Mouse (Mus musculus) embryo, embryonic 10.5 days (tissue): Measurements from ENCODE around the gene Erv3.
A peak's percentile ranks its signal among the peaks of the same experiment; 100 is the strongest.

Experiments
- DNase-seq: peaks from one replicate; pipeline ENCODE4 v3.0.0-alpha.2; 2015; ENCODE audit warnings: low spot score

Gene Erv3

DNA sequence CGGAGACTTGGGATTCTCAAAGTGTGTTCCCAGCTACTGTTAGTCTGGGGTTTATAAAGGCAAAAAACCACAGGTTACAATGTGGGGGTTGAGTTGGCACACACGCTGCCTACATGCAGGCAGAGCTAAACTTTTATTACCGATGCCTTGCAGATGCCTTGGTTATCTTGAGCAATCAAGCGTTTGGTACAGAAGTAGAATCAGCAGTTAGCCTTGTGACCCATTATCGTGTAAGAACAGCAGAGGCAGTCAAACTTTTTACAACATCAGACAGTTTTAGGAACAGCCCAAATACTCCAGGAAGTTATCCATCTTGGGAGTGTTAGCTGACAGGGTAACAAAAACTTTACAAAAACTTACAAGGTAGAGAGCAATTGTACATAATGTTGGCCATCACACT is at the start of gene Erv3:
TSS of gene Erv3 (minus strand) at position 27 of the 400 bp plus-strand sequence.
- no peak for DNase-seq

DNA sequence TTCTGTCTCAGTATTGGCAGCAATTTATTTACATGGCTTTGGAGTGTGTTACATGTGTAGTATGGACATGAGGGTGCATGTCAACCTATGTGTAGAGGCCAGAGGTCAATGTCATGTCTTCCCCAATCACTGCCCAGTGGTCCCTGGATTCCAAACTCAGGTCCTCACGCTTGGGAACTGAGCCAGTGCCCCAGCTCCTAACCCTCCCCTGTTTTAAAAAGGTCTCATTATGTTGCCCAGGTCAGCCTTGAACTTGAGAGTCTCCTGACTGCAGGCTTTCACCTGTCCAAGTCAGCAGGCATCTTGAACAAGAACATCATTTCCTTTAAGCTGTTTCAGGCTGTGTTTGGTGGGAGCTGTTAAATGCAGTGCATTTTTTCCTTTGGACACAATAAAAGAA is 49.4 kb upstream of the Erv3 start:
- no peak for DNase-seq

DNA sequence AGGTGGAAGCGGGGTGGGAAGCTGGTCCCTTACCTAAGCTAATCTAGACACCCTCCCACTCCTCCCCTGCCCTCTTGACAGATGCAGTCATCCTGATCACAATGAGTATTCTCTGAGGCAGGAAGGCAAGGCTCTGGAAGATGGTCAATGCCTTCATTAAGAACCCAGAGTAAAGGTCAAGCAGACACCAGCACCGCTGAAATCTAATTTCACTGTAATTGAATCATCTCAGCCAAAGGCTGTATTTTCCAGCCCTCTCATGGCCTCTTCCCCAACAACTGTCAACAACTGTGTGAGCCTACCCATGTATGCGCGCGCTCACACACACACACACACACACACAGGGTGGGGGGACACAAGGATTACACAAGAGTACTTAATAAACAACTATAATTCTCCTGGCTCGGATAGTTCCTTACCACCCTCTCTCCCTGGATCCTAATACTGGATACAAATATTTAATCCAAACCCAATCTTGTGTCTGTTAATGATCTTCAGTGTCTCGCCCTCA is 48.9 kb upstream of the Erv3 start:
- no peak for DNase-seq

DNA sequence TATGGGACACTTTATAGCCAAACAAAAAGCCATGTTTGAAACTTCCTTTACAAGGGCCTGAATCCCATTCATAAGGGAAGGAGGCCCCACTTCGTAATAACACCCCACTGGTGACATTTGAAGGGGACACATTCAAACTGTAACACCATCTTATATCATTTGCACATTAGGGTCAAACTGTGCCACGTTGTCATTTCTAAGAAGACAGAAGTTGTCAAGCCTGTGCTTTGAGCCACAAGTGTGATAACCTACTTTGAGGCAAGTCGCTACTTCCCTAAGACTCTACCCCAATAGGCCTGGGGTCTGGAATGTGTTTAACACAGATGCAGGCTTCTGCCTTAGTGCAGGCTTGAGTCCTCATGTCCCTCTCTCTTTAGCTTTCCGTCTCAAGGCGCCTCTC is 47.8 kb upstream of the Erv3 start:
- no peak for DNase-seq

DNA sequence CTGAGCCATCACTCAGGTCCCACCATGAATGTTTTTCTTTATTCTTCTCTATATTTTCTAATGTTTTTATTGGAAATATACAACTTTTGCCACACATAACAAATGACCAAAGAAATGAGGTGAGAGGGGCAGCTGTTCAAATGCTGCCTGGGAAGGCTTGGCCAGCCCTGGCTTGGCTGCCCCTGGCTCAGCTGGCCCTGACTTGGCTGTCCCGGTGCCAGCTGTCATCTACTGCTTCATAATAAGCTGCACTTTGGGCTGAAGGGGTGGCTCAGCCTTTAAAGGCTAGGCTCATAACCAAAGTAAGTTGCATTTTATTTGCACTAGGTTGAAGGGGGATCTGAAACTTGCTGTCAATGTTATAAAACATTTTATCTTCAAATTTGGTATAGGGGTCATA is 47.3 kb upstream of the Erv3 start:
- no peak for DNase-seq

DNA sequence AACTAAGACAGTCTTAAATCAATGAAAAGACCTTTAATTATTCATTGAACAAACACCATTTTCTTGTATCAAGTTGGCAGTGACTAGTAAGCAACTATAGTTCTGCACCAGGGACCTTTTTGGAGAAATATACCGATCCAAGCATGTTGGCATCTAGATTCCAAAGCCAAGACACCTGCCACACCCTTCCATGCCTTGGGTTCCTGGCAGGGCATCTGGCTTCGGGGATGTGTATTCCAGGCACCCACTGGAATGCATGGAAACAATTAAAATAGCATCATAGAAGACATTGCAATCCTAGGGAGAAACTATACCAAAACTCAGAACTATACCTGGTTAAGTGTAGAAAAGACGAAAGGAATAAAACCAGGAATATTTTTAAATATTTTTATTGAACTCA is 46.7 kb upstream of the Erv3 start:
- no peak for DNase-seq

DNA sequence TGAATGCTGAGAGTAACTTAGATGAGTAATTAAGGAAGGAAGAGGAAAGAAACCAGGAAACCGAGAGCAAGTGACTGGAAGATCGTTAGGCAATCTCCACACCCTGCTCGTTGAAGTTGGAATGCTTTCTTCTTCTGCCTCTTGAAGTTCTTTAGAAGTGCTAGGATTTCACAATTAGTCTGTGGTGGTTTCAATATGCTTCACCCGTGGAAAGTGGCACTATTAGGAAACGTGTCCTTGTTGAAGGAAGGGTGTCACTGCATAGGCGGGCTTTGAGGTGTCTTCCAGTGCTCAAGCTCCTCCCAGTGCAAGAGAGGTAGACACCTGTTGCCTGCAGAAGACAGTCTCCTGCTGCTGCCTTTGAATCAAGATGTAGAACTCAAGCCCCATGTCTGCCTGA is 46.2 kb upstream of the Erv3 start:
- no peak for DNase-seq

DNA sequence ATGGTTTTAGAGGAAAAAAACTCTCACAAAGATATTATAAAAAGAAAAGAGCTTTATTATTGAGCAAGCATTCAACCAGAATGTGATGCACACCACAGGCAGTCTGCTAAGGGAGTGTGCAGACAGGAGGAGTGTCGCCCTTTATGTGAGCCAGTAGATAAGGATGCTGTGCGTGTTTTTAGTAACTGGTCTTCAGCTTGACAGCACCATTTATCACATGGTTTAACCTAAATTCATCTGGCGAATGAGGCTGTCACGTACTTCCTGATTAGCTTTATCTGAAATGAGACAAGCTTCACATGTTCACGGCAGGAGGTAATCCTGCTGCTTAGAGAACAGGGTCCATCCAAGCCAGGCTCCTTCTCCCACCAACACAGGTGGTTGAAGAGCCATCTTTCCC is 45.5 kb upstream of the Erv3 start:
- DNase-seq = no peak

DNA sequence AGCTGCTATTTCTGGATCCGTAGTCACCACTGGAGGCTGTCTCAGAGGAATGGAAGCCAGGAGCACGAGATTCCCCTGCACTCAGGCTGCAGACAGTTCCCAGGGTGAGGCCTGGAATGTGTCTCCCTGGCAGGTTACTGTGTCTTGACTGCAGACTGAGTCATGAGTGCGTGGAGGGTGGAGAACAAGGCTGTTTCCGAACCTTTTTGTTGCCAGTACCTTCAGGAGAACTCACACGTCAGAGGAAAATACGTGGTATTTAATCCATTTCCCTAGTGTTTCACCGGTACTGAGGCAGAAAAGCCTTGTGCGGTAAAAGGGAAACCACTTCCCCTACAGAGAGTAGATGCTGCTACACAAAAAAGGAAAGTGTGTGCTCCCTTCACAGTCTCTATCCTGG is 43.3 kb upstream of the Erv3 start:
- no peak for DNase-seq

DNA sequence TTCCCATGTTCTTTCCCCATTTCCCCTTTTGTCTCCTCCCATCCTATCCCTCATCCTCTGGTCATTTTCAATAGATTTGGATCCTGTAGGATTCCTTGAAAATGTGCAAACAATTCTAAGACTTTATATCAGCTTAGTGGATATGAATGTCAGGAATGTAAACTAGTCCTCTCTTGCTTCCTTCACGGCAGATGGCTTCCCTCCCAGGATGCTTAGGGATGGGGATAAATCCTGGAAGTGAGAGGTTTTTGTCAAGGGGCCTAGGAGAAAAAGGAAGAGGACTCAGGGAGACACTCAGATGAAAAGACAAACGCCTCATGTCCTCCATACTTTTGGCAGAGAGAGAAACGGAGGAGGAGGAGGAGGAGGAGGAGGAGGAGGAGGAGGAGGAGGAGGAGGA is 42.9 kb upstream of the Erv3 start:
- no peak for DNase-seq

DNA sequence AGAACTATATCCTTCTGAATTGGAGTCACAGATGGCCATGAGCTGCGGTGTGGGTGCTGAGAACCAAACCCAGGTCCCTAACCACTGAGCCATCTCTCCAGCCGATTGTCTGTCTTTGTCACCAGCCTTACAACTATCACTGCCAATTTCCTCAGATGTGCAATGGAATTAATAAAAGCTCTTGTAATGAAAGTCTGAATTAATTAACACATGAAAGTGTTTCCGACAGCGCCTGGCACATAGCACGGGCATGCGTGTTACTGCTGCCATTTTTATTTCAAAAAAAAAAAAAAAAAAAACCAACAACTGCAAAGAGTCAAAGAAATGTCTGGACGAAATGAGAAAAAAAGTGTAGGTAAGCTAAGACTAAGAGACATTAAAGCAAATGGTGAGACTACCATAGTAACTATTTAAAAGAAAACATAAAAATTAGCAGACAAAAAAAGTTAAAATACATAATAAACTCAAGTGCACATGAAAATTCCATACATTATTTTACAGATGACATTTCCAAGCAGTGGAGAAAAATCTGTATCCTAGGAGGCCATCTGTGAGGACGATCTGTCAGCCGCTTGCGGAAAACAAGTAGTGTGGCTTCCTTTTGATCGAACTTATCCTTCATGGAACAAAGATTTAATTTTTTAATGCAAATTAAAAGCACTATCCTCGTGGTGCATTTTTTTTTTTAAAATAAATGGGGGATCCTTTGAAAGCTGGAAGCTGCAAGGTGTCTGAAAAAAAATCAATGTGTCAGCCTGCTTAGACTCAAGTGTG is 38.0 kb upstream of the Erv3 start:
- no peak for DNase-seq

DNA sequence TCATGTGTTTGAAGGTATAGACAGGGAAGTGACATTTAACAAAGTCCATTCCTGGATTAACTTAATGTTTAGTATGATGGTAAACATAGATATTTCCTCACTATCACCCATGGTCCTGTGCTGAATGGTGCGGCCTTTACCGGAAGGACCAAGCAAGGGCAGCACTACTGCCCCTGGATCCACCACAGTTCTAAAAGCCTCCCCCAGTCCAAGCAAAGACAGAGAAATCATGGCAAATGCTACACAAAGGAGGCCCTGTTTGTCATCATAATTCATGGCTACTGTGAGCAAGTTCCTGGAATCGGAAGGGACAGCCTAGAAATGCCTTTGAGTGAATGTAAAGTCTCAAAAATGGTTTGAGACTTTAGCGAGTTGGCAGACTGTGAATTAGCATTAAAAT is 36.5 kb upstream of the Erv3 start:
- DNase-seq = no peak

DNA sequence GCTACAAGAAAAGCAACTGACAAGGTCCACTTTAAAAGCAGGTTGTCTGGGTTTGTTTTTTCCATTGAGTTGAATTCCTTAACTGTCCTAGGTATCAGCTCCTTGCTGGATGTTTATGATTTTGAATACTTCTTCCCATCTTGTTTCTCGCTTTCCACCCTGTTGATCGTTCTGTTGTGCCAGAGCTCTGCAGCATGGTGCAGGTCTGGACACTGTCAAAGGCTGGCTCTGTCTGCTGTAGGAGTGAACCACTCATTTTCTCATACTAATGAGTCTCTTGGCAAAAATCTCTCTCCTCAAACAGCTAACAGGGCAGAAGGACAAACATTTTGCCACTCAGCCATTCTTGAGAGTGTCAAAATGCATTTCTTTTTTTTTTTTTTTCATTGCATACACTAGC is 35.6 kb upstream of the Erv3 start:
- no peak for DNase-seq

DNA sequence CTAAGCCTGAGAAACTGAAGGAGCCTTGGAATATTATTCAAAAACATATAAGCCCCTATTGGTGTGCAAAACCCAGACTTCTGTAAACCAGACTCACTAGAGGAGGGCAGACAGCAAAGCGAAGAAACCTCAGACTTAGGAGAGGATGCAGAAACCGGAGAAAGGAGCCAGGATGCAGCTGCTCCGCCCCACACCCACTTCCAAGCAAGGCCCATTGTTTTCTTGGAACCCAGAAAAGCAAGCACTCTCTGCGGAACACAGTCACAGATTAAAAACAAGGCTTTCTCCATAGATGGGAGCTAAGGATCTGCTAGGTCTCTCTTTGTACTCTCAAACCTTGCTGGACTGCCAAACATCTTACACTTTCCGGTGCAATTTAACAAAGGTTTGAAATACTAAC is 33.0 kb upstream of the Erv3 start:
- no peak for DNase-seq

DNA sequence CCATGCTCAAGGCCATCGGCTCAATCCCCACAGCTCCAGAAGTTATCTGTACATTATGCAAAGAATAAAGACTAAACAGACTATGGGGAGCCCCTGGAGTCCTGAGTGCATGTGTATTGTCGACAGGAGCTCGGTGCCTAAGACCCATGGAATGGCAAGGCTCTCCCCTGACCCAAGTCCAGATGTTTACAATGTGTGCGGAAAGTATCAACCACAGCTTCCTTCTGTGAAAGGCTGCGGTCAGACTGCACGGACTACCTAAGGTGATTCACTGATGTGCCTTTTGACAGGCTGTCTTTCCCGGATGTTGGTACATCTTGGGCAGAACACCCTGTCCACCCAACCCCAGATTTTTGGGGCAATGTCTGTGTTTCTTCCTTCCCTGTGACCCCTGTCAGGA is 28.7 kb upstream of the Erv3 start:
- DNase-seq = no peak

DNA sequence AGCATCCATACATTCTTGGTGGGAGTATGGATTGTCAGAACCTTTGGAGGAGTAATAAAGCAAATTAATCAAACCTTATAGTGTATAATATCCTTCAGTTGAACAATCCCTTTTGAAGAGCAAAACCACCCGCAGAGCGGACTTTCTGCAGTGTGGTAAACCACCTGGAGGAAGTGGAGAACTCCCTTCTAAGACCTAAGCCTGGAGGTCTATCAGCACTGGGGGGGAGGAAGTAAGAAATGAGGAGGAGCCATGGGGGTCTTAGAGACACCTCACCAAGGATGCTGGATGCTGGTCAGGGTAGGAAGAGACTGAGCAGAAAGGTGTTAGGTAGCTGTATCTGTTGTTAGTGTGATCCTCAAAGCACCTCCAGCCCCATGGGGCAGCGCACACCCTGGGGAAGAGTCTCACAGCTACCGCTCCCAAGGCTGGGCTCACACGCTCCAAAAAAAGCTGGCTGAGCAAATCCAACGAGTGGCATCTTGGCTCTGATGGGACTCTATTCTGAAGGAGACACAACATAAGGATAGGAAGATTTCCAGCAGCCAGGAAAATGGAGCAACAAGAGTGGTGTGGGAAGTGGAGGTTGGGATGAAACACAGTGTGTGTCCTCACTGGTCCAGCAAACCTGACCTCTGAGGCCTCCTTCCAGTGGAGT is 27.1 kb upstream of the Erv3 start:
- DNase-seq = no peak

DNA sequence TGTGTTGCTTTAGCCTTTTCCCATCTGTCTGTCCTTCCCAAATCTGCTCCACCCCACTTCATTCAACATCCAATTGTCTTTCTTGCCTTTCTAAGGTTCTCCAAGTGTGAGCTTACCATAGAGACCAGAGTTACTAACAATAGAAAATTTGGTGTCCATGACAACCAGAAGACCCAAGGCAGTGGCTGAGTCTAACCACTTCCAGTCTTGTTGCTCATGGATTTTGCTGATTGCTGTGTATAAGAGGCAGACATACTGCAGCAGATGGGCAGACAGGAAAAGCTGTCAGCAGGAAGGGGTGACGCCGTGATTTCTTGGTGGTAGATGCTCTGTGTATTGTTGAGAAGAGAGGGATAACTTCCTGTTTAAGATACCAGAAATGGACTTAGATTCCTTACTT is 23.6 kb upstream of the Erv3 start:
- DNase-seq = peak; percentile 17

DNA sequence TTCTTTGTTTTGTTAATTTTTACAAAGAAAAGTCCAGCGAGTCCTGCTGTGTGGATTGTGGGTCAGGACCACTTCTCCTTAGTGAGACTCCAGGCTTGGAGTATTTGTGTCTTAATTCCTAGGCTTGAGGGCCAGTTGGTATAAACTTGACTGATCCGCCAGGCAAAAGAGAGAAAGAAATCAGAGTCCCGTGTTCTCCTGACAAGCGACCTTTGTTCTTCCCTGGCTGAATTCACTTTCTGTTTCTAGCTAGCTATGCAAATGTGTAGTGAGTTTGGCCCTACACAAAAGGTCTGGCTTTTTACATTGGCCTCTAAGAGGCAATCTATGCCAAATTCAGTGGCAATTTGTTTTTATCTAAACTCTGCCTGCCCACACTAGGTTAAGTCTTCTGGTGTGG is 22.2 kb upstream of the Erv3 start:
- DNase-seq = no peak

DNA sequence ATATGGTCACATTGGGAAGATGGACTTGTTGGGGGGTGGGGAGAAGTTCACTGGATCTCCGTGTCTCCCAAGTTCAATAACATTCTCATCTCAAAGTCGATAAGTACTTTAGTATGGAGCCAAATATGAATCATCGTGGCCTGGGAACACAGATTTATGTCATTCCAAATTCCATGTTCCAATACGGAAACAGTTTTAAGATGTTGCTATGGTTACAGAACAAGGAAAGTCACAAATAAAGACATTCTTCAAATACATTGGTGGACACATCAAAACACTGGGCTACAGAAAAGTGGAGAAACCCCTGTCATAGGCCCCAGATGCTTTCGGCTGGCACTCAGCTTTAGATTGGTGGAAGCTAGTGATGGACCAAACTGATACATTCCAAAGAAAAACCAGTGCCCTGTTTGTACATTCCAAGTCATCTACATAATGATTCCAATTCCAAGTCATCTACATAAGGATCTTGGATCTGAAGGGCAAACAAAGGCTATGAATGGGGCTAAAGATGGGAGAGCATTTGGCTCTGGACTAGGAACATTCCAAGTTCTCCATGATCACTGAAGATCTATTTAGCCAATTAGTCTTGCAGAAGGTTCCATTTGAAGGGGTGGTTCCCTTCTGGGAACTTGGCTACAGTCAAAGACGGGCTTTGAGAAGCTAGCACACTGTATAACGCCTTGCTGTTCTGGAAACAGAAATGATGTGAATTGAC is 17.2 kb upstream of the Erv3 start:
- DNase-seq = no peak

DNA sequence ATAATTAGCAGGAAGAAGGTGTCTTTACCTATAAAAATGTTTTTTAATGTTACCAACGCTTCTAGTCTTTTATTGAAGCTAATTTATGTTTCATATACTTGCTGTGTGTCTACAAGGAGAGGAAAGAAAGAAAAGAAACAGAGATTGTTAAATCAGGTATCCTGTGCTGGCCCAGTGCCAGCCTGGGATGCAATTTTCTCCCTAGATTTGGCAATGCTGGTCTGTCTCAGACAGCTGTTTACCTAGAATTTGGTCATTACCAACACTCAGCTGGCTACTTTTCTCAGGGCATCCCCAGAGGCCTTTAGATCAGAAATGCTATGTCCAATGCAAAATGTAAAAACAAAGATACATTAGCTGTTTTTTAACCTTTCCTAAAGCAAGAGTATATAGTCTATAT is 13.8 kb upstream of the Erv3 start:
- DNase-seq = no peak

DNA sequence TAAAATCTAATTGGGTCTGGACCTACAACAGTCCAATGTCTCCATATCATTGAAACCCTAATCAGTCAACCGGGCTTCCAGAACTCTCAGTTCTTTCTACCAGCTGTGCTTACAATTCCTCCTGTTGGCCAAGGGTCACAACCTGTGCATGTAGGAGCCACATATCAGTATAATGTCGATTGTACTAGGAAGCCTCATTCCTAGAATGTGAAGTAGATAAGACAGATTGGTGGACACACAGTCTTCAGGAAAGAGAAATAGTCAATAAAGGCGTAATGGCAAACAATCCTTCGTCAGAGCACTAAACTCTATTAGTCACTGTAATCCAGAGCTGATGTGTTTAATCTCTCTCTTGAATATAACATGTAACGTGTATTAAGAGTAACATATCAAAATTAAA is 9.4 kb upstream of the Erv3 start:
- no peak for DNase-seq

DNA sequence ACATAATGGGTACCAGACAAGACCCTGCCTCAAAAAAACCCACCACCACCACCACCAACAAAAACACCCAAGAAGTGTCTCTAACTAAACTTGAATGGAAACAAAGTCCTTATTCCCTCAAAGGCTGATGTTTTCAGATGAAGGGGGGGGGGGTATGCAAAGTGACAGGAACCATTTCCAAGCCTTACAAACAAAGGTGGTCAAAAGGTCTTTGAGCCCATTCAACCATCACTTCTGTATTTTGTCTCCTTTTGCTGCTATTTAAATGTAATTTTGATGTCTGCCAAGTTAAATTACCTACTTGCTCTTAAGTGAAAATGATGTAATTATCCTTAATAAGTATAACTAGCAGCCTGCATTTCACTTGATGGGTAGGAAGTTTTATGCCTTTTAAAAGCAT is 7.1 kb upstream of the Erv3 start:
- no peak for DNase-seq

DNA sequence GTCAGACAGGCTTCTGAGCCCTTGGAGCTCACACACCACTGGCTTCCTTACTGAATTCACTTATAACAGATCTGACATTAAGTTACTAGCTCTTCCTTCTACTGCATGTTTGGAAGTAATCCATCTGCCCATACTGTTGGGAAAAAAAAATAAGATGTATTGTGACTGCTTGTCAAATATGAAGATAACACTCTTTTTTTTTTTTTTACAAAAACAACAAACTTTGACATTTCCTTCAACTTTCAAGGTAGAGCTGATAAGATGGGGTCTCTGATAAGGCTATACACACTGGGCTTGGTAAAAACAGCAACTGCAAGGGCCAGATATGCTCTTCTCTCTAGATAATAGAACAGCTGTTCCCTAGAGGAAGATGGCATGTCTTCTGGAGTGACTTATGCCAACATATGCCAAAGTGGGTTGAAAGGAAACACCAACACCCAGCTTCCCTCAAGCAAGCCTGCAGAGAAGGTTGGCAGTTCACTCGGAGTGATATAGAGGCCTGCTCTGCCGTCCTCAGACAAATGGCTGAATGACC is 4.8 kb upstream of the Erv3 start:
- DNase-seq = no peak
